In the genomic region with DNA sequence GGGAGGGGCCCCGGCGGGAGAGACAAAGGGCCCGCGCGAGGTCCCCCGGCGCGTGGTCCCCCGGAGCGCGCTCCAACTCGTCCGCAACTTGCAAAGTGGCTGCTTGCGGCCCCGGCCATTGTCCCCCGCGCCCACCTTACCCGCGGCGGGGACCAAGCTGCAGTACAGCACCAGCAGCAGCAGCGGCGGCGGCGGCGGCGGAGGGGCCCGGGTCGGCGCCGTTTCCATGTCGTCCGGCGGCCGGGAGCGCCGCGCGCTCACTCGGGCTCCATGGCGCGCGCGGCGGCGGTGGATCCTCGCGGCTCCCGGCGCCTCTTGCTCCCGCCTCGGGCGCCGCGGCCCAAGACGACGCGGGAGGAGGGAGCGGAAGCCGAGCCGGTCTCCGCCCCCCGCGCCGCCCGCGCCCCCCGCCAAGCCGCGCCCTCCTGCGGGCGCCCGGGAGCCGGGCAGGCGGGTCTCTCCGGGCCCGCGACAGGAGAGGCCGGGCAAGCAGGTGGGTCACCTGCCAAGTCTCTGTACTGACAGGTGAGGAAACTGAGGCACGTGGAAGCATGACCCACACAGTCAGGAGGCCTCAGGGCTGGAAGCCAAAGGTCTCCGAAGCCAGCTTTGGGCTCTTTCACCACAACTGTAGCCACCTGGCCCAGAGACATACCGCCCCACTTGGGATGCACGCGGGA, we compare ENCODE assay signal across 7 mouse cellular contexts. TPM values are rescaled to one million over a fixed set of nuclear protein-coding genes. Genes with fewer than 3 reads are reported as not detected.
DNase-seq lines count a peak whose midpoint lies in the region; ATAC-seq and TF ChIP-seq lines count a peak whose summit lies in the region.

A gene (minus strand): TSS at position 350 of the 680 bp plus-strand sequence.

- intact Hi-C loops in heart, postnatal 10 days (cut with DNase I) = loop anchor here (2.0 kb wide), 1 partner anchor 60 kb away; no protein-coding TSS in a partner anchor

- H3K4me1 ChIP-seq in forebrain, embryonic 10.5 days = peaks cover 46% of the 10 kb centered on the region

- peak; percentile 27 for ATAC-seq in Patski

- DNase-seq in CD4-positive helper T cell, adult 2 months (ENCODE audit: low read depth, low spot score) = peak; percentile 42
- DNase-seq in Patski (ENCODE audit: low read depth, low spot score) = no peak
- DNase-seq in forebrain, embryonic 10.5 days (ENCODE audit: extremely low spot score, low spot score) = peak; percentile 38
- peak; percentile 60 to 75 for DNase-seq in heart, postnatal 10 days
- no peak for DNase-seq in large intestine, adult 2 months (ENCODE audit: low read depth, low spot score)
- DNase-seq in mesoderm, embryonic 11.5 days (ENCODE audit: low read depth, low spot score) = peak; percentile 27
- DNase-seq in thymus, adult 18-20 months = peak; percentile 41 to 47

- no peak for TF ChIP-seq CTCF in Patski (IDR thresholded peaks at IDR 0.05)

- POLR2A ChIA-PET in Patski (lab: Charles Lee) = no interaction called here

- H3K36me3 ChIP-seq in forebrain, embryonic 10.5 days (replicated peaks) = no peaks in the 10 kb centered on the region

- H3K4me3 ChIP-seq in forebrain, embryonic 10.5 days = peak within 1 kb of the TSS; percentile 93

- under 1% methylated on average over 69 of the region's 83 CpGs for WGBS in forebrain, embryonic 10.5 days
- WGBS in large intestine, adult 2 months = under 1% methylated on average over 66 of the region's 83 CpGs

- peak within 1 kb of the TSS; percentile 95 for H3K27ac ChIP-seq in forebrain, embryonic 10.5 days

- H3K27me3 ChIP-seq in Patski = no peaks in the 10 kb centered on the region
- peaks cover 16% of the 10 kb centered on the region for H3K27me3 ChIP-seq in forebrain, embryonic 10.5 days (ENCODE audit: poor library complexity, severe bottlenecking)

- H3K9me3 ChIP-seq in forebrain, embryonic 10.5 days = no peaks in the 10 kb centered on the region

- CTCF ChIA-PET in Patski (lab: Charles Lee) = no interaction called here

- in situ Hi-C loops in Patski (cut with MboI; ENCODE audit: low pct_unique_long_range_greater_than_20kb) = no loop called here

RNA-seq across cellular contexts. Expression of the gene that starts here (rescaled TPM):
- polyA plus RNA-seq in Patski (2021) = 44.9 TPM
- polyA plus RNA-seq in forebrain, embryonic 10.5 days (2016; fragmentation: Nextera tagmentation; extraction: Ambion mirVana) = 3.6 and 3.9 TPM in 2 replicates
- total RNA-seq in heart, postnatal 10 days (2021) = 10 to 100 TPM; 50.6 to 51.0 TPM
- polyA plus RNA-seq in large intestine, adult 2 months (2012; rRNA removed) = 37.1 and 46.7 TPM in 2 replicates

Comparison
In these comparisons a context has a peak if more than half of its experiments do, and no peak if none do; other contexts are left out.
1. DNase-seq: peak in CD4-positive helper T cell, adult 2 months (single experiment), forebrain, embryonic 10.5 days (single experiment), heart, postnatal 10 days (2 of 2), mesoderm, embryonic 11.5 days (single experiment) and thymus, adult 18-20 months (2 of 2); none in Patski (single experiment) and large intestine, adult 2 months (single experiment).